Mouse (Mus musculus): Measurements from ENCODE around the gene Kif26b.

The Kif26b gene

DNA sequence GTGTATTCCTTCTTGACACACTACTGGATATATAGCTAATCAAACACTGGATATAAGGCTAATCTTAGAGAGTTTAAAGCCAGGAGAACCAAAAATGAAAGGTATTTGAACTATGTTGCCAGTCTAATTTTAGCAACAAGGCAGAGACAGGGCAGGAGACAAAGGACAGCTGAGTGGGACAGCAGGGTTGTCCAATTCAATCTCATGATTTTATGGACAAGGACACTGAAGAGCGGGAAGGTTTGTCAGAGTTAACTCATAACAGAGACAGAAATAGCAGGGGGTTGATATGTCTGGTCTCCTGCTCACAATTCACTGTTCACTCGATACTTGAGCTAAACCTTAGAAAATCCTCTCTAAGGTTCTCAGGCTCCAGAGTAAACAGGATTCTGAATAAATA lies 187.5 kb downstream of the Kif26b start:
- no peak for ATAC-seq (ENCODE audit: low TSS enrichment)

DNA sequence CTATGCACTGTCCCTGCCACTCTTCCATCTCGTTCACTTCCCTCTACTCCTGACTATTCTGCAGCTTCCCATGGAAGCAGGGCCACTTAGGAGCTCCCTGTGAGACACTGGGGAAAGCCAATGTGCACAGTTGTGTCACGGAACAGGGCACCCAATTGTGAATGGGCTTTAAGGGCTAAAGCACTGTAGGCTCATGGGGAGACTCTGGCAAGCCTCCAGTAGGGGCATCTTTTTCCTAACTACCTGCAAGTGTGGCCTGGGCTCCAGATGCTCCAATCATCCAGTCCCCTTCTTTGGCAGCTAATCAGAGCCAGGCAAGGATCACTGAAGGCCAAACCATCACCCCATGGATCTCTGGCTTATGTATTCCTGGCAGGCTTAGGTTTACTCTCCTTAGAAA lies 191.9 kb downstream of the Kif26b start:
- ATAC-seq (ENCODE audit: low TSS enrichment): no peak

DNA sequence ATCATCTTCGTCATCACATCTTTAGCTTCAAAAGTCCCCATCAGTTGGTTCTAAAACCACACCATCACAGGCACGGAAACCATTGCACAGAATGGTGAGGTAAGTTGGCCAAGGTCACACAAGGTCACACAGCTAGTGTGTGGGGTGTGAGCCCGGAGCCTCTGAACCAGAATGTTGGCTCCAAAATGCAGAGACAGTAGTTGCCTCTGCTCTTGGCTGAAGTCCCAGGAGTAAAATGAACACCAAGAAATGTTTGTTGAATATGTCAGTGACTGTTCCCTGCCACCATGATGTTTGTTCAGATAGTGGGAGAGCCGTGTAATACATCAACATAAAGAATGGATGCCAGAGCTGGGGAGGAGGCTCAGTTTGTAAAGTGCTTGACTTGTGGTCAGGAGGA lies 193.9 kb downstream of the Kif26b start:
- no peak; the same call in 1 of the 2 replicates for ATAC-seq (ENCODE audit: low TSS enrichment)

DNA sequence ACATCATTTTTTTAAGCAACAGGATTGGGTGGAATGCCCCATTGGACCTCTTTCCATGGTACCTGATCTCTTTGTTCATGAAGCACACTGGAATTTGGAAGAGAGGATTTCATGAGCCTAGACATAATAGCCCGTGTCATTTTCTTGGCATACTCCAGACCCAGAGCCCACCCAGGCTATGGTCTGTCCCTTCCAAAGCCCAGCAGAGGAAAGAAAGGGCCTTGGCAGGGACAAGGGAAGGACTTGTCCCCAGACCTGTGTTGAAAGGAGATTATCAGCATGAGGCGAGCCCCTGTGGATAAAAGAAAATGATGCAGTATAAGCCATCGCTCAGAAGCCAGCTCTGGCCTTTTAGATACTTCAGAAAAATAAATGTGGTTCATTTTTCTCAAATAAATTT lies 196.6 kb downstream of the Kif26b start:
- no peak for ATAC-seq (ENCODE audit: low TSS enrichment)

DNA sequence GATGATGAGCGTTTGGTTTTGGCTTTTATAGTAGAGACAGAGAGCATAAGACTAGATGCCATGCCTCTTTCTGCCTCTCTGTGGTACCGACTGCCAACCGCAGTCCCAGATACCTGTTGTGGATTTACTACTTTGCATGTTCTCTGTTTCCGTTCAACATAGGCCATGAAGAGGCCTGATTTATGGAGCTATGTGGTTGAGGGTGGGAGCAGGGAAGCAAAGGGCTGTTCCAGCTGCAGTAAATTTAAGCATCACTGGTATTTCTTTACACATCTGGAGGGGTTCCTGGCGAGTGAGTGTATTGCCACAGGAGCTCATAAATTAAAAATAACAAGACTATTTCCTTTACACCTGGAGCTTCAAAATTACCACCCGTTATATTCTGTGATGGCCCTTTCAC lies 199.3 kb downstream of the Kif26b start:
- no peak for ATAC-seq (ENCODE audit: low TSS enrichment)

DNA sequence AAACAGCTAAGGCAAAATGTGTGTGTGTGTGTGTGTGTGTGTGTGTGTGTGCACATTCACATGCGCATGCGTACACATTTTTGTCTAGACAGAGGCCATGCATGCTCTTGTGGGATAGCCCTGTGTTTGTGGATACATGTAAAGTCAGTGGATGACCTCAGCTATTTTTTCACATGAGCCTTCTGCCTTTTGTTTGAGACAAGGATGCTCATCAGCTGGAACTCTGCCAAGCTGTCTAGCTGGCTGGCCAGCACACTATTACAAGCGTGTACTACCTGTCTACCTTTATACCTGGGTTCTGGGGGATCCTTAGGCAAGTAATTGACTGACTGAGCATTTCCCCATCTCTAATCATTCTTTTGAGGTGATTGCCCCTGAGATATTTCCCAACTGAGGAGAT lies 201.3 kb downstream of the Kif26b start:
- ATAC-seq (ENCODE audit: low TSS enrichment): no peak

DNA sequence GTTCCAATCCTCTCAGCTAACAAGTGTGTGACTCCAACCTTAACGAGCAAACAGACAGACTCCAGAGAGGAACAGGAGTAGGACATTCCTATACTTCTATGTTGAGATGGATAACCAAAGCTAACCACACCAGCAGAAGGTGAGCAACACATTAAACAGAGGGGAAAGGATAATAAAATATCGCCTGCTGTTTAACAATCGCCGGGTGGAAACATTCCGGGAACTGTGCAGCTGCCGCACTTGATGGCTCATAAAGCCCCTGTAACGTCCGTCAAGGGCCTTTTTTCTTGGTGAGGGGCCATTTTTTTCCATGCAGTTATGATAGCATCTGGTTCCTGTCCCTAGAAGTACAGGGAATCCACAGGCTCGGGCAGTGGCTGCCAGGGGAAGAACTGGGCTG lies 204.1 kb downstream of the Kif26b start:
- no peak for ATAC-seq (ENCODE audit: low TSS enrichment)

DNA sequence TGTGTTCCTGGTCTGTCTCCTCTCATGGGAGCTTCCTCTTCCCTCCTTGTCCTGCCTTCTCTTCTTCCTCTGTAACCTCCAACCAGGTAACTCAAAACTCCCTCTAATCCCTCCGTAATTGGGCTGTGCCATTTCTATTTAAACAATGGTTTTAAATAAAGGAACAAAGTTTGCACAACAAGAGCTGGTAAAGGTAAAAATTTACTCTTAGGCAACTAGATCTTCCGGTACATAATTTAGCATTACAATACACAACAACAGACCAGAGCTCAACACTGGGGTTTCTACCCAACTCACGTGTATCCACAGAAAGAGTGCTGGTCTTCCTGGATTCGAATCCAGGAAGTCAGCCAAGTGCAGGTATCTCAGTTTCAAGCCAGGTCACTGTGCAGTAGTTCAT lies 205.7 kb downstream of the Kif26b start:
- ATAC-seq (ENCODE audit: low TSS enrichment): no peak

DNA sequence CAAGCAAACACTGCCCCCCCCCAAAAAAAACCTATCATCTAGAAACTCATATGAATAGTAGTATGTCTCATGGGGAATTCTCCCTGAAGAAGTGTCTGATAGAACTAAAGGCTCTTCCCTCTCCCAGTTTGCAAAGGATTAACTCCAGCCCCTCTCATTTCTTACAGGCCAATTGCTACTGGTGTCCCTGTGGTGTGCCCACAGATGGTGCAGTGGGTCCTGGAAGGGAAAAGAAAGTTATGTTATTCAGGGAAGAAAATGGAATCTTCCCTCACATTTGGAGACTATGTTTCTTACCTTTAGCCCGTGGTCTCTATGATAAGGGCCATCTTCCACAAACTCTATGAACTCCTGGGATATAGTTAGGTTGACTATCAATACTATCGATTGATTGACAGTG lies 208.0 kb downstream of the Kif26b start:
- no peak for ATAC-seq (ENCODE audit: low TSS enrichment)

DNA sequence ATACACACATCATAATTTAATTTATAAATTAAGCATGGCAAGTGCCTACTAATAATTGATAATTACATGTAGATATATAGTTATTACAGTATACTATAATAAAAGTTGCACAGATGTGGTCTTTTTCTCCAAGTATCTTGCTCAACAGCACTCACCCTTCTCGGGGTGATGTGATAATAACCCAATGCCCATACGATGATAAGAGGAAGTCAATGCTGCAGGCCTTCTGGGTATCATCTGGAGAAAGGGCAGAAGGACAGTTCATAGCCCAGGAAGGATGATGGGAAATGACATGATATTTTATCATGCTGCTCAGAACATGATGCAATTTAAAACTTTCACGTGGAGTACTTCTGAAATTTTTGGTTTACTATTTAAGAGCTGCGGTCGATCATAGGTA lies 214.9 kb downstream of the Kif26b start:
- ATAC-seq (ENCODE audit: low TSS enrichment): no peak

DNA sequence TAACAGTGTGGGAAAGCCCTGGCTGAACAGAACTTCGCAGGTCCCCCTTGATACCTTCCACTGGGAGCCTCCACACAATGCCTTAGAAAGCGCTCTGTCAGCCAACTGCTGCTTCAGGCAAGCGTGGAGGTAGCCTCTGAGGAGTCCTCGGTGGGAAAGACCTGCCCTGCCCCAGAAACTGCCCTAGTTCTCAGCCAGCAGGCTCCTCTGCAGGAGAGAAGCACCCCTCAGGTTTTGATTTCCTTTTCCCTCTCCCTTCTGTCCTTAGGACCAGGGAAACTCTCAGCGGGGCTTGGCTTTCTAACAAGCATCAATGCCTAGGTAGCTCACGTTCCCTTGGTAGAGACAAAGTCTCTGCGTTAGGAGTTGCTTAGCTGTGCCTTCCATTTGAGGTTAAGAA lies 215.6 kb downstream of the Kif26b start:
- no peak for ATAC-seq (ENCODE audit: low TSS enrichment)

DNA sequence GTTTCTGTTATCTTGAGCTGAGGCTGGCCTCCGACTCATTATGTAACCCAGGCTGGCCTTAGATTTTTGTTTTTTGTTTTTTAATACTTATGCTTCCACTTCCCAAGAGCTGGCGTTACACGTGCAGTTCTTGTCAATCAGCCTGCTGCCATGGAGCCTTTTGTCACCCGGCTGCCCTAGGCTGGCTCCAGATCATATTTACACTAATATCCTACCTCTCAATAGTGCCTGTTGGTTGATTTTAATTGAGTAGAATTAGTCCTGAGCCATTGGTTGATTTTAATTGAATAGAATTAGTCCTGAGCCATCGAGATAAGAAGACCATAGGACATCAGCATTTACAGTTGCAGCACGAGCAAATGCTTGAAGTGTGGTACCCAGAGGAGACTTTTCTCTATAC lies 216.0 kb downstream of the Kif26b start:
- ATAC-seq (ENCODE audit: low TSS enrichment): no peak

DNA sequence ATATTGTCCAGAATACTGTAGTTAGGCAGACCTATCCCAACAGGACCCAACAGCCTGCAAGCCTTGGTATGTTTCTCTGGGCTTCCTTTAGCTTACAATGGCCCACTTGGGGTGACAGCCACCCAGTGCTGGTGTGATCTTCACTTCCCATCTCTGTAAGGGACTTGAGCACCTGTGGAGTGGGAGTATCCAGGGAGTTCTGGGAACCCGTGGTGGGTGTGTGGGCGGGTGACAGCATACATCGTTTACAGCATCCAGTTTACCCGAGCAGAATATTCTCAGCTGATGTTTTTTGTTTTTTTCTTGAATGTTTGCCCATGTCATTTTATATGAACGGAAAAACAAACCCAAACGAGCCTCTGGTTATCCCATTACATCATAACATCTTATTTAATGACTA lies 216.5 kb downstream of the Kif26b start:
- 0 out of 2 replicates have a peak, but pooled peaks have one; percentile 50 for ATAC-seq (ENCODE audit: low TSS enrichment)

DNA sequence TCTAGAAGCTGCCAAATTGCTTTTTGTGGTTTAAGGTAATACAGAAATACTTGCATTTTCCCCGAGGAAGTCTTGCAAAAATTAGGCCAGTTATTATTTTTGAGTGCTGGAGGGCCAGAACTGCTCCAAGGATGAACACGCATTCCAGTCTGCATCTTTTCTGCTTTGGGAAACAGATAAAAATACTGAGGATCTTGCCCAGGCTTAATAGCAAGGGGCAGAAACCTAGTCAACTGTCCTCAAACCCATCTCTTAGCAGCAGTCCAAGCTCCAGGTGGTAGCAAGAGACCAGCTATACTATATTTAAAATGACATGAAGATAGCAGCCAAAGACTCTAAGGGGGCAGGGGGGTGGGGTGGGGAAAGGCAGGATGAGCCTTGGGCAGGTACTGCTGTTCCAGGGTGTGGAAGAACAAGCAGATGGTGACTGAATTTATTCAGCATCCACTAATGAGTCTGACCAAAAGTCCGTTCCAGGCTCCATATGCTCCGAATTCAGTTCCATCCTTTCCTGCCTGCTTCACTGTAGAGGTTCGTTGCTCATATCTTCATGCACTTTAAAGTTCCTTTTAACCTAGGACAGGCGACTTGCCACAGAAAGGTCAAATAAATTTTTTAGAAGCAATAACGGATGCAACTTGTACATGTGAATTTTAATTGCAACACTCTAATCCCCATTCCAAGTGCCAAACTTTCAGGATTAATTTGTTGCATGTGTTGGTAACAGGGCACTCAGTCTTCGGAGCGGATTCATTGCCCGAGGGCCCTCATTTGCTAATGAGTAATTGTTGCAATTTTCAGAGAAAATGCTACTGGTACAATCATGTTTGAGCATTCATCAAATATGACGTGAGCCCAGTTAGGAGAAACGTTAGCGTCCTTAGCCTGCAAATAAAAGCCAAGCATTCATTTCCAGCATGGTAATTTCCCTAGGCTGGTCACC lies 218.6 kb downstream of the Kif26b start:
- ATAC-seq (ENCODE audit: low TSS enrichment): no peak; the same call in 1 of the 2 replicates

DNA sequence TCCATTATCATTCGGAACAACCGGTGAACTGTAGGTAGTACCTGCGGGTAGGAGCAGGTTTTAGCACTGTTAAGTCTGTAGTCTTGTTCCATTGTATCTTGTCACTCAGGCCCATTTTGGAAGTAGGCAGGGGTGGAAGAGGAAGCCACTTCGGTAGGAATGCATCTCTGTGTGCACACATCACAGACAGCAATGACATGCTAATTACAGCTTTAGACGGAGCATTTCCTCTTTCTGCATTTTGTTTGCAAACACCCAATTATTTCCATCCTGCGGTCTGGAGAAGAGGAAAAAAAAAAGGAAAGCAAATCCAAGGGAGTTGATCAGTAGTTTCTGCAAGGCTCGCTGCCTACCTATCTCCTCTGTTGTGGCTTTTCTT lies 219.3 kb downstream of the Kif26b start:
- no peak for ATAC-seq (ENCODE audit: low TSS enrichment)

DNA sequence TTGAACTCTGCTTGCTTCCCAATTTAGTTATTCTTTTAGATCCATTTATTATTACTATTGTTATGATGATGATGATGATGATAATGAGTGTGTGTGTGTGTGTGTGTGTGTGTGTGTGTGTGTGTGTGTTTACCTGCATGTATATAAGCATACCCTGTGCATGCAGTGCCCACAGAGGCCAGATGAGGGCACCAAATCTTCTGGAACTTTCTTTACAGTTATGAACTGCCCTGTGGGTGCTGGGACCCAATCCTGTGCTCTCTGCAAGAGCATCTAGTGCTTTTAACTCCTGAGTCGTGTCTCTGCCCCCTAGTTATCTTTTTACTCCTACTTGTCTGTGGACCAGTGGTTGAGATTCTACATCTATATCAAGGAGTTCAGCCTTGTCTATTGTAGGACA lies 219.7 kb downstream of the Kif26b start:
- ATAC-seq (ENCODE audit: low TSS enrichment): no peak

DNA sequence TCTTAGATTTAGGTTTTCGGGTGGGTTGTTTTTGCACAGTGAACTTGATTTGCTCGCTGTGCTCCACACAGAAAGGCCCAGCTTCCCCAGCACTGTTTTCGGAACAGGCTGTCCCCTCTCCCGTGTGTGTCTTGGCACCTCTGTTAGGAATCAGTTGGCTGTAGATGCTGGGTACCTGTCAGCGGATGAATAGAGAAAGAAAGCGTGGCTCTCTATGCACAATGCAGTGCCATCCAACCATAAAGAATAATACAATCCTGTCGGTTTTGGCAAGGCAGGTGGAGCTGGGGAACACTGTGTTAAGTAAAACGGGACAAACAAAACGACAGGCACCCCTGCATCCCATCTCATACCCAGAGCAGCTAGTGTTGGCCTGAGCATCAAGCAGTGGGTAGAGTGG lies 220.9 kb downstream of the Kif26b start:
- no peak for ATAC-seq (ENCODE audit: low TSS enrichment)

DNA sequence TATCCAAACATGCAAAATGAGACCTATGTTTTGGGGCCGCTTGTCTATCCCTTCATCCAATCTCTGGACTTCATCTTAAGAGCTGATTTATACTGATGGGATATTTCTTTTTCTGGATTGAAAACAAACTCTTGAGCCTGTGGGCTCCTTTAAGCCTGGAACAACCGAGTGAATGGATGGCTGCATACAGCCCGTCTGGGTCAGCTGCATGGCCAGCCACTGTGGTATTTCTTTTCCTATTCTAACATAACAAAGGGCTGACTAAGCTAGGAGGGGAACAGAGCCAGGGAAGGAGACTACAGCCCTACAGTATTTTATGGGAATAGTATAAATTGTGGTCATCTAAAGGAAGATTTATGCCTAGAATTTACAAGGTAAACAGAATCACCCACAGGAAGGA lies 229.5 kb downstream of the Kif26b start:
- ATAC-seq (ENCODE audit: low TSS enrichment): no peak

DNA sequence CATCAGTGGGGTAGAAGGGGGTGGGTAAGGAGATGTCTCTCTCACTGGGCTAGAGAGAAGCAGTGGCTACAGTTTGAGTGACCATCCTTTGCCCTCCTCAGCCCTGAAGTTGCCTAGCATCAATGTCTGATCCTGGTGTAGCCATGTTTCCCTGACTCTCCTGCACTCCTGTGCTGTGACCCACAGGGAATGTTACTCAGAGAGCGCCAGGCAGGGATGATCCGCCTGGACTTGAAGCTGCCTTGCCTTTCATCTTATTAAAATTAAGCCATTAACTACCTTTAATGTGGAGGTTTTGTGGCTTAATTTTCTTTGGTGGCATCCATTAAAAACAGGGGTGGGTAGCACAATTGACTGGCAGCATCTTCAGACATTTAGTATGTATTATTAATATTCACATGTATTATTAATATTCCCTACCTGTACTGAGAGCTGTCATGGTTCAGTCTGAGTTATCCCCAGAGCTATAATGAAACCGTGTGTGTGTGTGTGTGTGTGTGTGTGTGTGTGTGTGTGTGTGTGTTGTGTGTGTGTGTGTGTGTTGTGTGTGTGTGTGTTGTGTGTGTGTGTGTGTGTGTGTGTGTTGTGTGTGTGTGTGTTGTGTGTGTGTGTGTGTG lies 233.3 kb downstream of the Kif26b start:
- ATAC-seq (ENCODE audit: low TSS enrichment): no peak

DNA sequence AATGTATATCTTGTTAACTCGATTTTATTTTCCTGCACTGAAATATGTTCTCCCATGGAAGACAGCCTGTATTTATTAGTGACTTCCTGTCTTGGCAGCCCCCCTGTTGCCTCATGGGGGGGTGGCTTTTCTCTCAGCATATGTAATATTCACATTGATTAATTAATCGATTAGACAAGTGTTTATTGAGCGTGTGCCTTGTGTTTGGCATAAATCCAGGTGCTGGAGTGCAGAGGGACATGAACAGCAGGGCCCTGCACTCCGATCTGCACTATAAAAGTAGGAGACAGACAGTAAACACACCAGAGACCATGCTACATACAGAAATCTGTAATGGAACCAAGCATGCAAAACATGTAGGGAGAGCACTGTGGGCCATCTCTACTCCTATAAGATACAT lies 236.0 kb downstream of the Kif26b start:
- ATAC-seq (ENCODE audit: low TSS enrichment): no peak

DNA sequence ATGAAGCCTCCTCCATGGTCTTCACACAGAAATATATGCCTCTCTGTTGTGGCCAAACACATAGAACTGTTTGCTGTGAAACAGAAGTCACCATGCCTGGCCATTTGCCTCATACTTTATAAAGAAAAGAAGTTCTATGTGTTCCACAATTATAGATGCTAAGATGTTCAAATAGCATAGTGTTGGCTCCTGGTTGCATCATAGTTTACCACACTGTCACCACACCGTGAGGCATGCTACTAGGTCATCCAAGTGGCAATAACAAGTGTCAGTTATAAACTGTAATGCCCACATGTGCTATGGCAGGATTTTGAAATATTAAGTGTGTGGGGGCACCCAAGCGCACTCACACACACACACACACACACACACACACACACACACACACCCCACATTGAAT lies 236.7 kb downstream of the Kif26b start:
- no peak for ATAC-seq (ENCODE audit: low TSS enrichment)

DNA sequence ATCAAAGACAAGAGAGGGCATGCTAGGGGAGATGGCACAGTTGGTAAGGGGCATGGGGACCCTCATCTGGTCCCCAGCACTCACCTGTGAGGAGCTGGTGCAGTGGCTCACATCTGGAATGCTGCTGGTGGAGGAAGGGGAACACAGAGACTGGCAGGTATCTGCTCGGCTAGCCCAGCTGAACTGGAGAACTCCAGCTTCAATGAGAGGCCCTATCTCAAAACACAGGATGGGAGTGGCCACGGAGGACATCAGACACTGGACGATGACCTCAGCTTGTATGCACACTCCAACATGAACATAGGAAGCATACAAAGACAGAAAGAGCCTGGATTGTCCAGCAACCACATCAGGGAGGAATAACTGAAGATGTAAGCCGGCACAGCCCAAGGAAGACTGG lies 240.1 kb downstream of the Kif26b start:
- no peak for ATAC-seq (ENCODE audit: low TSS enrichment)

DNA sequence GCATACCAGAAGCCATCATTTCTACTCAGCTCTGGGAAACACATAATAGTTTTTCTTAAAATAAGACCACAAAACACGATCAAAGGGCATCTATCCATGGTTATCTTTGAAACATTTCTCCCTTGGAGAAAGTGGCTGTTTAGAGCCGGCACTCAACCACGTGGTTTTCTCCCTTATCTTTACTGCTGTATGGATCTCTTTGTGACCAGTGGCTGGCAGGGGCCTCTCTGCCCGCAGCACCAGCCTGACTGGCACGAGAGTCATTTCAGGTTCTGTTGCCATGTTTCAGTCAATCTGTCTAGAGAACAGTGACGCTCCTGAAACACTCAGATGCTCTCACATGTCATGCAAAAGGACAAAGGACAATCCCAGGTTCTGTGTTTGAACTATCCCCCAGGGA lies 241.1 kb downstream of the Kif26b start:
- ATAC-seq (ENCODE audit: low TSS enrichment): no peak
